Mouse (Mus musculus) kidney, postnatal 10 days (tissue): ENCODE measurements at regions not wholly inside any gene's neighbourhood (a gene's known extent, or its start where the extent isn't known, plus 50 kb on each side); places are given as distances from the start of the nearest gene placed in this dataset.

ENCODE experiments used
- DNase-seq: peaks from one replicate; pipeline ENCODE4 v3.0.0; 2021; ENCODE audit warnings: mixed read lengths

GRCm38 (mm10) chr4:9031634-9032033, 792.8 kb upstream of the Car8 start:
- DNase-seq = no peak

- DNase-seq = no peak
Observed at GRCm38 (mm10) chr4:9028946-9029345, 790.1 kb upstream of the Car8 start.

GRCm38 (mm10) chr4:9028475-9028874, 789.6 kb upstream of the Car8 start:
- peak; percentile 57 for DNase-seq

DNA sequence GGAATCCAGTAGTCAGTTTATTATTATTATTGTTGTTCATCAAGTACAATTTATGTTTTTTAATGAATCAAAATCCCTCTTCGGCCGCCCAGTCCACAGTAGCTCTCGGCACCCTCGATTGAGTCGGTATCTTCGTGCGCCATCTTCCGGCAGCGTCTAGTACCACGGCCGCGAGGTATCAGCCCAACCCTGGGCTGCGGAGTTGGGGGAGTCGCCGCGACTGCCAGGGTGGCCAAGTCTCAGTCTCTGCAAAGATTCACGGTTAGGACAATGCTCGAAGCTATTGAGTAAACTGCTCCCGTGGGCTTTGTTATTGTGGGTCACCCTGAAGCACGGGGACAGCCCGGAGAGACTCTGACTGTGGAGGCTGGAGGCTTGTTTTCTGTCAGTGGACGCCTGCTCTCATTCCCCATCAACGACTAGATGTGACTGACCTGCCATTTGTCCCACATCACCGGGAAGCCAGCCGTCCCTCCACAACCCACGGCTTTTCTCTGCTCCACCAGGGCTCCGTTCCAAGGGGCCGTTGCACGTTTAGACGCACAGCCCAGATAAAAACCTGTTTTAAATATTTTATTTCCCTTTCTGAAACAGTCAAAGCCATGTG, 789.1 kb upstream of the Car8 start:
- peak; percentile 92 for DNase-seq

- DNase-seq = no peak
Observed at GRCm38 (mm10) chr4:9027383-9027782, 788.5 kb upstream of the Car8 start.

DNA sequence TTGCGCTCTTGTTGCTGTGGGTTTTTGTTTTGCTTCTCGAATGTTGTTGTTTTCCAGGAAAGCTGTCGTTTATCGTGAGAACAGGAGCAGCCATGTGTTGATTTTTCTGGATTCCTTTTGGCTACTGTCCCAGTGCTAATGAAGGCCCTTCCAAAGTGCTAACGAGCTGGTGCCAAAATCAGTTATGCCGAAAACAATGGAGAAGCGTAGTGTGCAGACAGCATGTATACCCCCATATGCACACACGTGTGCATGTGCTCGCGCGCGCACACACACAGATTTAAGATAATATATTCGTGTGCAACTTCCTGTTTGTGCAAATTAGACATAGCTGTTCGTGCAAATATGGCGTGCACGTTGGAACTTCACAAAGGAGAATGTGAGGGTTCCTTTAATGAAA, 788.0 kb upstream of the Car8 start:
- no peak for DNase-seq

- no peak for DNase-seq
Observed at GRCm38 (mm10) chr4:9025821-9026470, 787.1 kb upstream of the Car8 start.

DNA sequence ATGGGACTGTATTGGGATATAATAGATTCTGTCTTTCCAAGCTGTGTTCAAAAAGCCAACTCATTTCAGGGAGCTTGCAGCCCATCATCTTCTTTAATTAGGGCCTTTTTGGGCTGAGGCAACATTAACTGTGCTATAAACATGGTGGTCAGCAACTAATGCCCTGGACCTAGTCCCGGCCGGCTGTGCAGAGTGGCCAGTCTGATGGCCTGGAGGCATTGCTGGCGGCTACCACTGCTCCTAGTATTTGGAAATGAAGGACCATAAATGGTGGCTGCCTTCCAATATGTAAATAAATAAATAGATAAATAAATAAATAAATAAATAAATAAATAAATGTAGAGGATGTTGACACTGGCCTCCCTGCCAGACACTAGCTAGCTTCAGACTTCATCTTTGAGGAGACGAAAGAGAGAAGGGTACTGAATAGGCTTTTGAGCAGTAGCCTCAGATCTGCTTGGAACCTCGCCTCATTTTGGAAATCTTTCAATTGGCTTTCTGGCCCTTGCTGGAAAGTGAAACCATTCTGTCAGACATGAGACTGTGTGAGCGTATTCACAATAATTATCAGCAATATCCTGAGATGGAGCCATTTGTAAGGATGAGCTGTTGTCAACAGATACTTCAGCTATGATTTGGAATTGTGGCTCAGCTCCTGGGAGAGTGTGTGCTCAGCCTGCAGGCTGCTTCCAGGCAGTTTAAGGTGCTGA, 785.5 kb upstream of the Car8 start:
- no peak for DNase-seq

DNA sequence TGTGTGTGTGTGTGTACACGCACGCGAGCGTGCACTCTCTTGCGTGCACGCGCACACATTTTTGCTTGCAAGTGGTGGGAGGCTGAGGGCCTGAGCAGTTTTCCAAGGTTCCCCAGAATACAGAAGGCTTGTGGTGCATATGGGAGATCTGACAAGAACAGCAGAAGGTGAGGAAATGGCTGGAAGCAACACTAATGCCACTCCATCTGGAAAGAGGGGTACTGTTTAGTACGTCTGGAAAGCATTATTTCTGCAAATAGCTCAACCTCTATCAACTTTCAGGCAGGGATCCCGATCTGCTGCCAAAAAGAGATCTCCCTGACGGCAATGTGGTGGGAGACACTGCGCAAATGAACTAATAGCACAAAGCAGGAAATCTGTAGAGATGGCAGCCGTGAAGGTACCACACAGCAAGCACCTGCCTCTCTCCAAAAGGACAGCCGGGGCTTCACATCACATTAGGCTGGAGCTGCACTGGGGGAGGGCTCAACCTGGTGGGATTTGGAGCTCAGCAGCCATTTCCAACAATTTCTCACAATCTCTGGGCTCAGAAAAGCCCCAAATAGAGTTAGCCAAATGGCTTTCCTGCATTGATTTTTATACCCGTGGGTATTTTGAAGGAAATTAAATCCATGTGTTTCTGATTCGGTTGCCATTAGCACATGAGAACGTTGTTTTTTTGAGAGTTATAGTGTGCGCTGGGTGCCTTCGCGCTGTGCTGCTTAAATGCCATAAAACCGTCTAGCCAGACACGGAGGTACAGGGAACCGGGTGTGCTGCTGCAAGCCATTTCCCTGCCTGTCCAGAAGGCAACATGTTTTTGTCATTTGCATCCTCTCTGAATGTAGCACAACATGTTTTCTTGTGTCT, 780.6 kb upstream of the Car8 start:
- no peak for DNase-seq

DNA sequence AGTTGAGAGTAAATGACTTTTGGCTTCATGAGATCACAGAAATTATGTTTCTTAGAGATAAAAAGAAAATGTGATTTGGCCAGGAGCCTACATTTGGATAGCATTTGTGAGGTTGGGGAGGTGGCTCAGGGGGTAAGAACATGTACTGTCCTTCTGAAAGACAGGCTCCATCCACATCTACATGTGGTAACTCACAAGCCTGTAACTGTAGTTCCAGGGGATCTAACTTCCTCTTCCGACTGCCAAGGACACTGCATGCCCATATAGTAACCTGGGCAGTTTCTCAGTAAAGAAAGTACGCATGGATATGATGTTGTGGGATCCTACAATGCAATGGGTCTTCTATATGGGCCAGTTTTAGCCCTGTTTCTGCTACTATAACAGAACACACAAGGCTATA, 779.4 kb upstream of the Car8 start:
- DNase-seq = no peak

- DNase-seq = no peak
Observed at GRCm38 (mm10) chr4:9016504-9017040, 777.7 kb upstream of the Car8 start.

DNA sequence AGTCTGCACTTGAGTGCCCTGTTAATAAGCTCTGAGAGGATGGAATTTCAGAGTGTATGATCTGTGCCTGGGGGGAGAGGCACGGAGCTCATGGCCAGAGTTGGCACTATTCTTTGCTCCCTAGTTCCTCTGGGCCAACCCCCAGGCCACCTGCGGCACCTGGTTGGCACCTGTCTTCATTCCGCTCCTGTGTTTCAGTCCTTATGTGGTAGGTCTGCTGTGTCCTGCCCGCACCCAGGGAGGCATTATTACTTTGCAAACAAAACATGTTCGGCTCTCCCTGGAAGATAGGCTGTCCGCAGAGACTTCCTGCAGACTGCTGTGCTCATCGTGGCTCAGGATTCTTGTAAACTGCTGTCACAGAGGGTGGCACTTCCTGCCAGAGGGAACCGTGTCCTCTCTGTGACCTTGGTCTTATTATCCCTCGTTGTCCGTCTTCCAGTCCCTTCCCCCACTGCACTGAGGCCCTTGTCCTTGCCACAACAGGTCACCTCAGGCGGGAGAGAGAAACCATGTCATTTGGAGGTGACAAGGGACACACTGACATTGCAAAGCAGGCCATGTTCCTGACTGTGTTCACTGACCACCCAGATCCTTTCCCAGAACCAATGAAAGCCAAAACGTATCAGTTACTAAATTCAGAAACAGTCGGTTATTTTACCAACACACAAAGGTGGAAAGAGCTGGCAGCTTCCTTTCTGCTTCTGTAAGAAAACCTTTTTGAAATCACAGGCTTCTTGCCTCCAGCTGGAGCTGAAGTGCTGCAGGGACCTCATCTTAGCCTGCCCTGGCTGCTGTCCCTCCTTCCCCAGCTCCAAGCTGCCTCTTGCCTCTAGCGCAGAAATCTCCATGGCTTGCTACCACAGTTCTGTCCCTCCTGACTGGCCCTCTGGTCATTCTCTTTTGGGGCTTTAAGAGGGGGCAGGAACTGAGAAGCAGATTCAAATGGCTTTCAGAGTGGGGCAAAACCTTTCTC, 777.0 kb upstream of the Car8 start:
- peak; percentile 56 for DNase-seq

GRCm38 (mm10) chr4:9014986-9015385, 776.1 kb upstream of the Car8 start:
- no peak for DNase-seq

DNA sequence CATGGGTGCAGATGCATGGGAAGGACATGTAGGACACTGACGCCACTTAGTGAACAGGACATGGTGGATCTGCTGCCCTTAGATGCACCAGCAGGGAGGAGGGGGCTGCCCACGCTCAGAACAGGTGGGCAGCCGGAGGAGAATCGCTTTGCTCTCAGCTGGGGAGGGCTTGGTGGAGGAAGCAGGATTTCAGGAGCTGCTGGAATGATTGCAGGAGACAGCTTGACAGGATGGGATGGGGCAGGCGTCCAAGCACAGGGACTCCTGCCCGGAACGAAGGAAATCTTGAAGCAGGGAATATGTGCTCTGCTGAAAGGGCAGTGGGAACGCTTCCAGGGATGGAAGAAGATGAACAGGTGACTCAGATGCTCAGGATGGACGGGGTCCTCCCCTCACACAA, 773.9 kb upstream of the Car8 start:
- peak; percentile 24 for DNase-seq

- no peak for DNase-seq
Observed at GRCm38 (mm10) chr4:9011952-9012351, 773.1 kb upstream of the Car8 start.

GRCm38 (mm10) chr4:9011129-9011518, 772.3 kb upstream of the Car8 start:
- DNase-seq = peak; percentile 11

- DNase-seq = peak; percentile 33
Observed at GRCm38 (mm10) chr4:9010381-9011128, 771.7 kb upstream of the Car8 start.

GRCm38 (mm10) chr4:9009656-9010055, 770.8 kb upstream of the Car8 start:
- DNase-seq = peak; percentile 17

- no peak for DNase-seq
Observed at GRCm38 (mm10) chr4:9005938-9006626, 767.2 kb upstream of the Car8 start.

GRCm38 (mm10) chr4:9003891-9004290, 765.0 kb upstream of the Car8 start:
- no peak for DNase-seq
